Mouse (Mus musculus) embryo, embryonic 11.5 days (tissue): Measurements from ENCODE around the gene Erbb2.

Source experiments
- DNase-seq: peaks from one replicate; pipeline ENCODE4 v3.0.0-alpha.2; 2012; ENCODE audit warnings: low read depth, low spot score

Erbb2 gene

GRCm38 (mm10) chr11:98457367-98458120 lies 45.3 kb downstream of the Erbb2 start:
- peak; percentile 80 for DNase-seq

- no peak for DNase-seq
Measured at GRCm38 (mm10) chr11:98458121-98458990, 46.1 kb downstream of the Erbb2 start.

- DNase-seq: no peak
Measured at GRCm38 (mm10) chr11:98459071-98459741, 46.9 kb downstream of the Erbb2 start.

- DNase-seq: no peak
Measured at GRCm38 (mm10) chr11:98459860-98460259, 47.6 kb downstream of the Erbb2 start.

GRCm38 (mm10) chr11:98461109-98461720 lies 48.9 kb downstream of the Erbb2 start:
- no peak for DNase-seq

GRCm38 (mm10) chr11:98462255-98462654 lies 50.0 kb downstream of the Erbb2 start:
- DNase-seq: no peak

GRCm38 (mm10) chr11:98463911-98464310 lies 51.6 kb downstream of the Erbb2 start:
- DNase-seq: no peak

GRCm38 (mm10) chr11:98464516-98464915 lies 52.2 kb downstream of the Erbb2 start:
- no peak for DNase-seq

- DNase-seq: no peak
Measured at GRCm38 (mm10) chr11:98469761-98470714, 57.8 kb downstream of the Erbb2 start.

- DNase-seq: no peak
Measured at GRCm38 (mm10) chr11:98470795-98471194, 58.5 kb downstream of the Erbb2 start.

GRCm38 (mm10) chr11:98472696-98473095 lies 60.4 kb downstream of the Erbb2 start:
- DNase-seq: no peak

GRCm38 (mm10) chr11:98473916-98474479 lies 61.7 kb downstream of the Erbb2 start:
- DNase-seq: no peak

GRCm38 (mm10) chr11:98474967-98475366 lies 62.7 kb downstream of the Erbb2 start:
- no peak for DNase-seq

- DNase-seq: no peak
Measured at GRCm38 (mm10) chr11:98475630-98476433, 63.6 kb downstream of the Erbb2 start.

- no peak for DNase-seq
Measured at GRCm38 (mm10) chr11:98476434-98476807, 64.2 kb downstream of the Erbb2 start.

GRCm38 (mm10) chr11:98477011-98477701 lies 64.9 kb downstream of the Erbb2 start:
- no peak for DNase-seq

- no peak for DNase-seq
Measured at GRCm38 (mm10) chr11:98479026-98479939, 67.0 kb downstream of the Erbb2 start.
